Mouse (Mus musculus) gastrocnemius, postnatal 14 days (tissue): ENCODE data around the gene Jag2. TPM values are rescaled to one million over a fixed set of nuclear protein-coding genes. Genes with fewer than 3 reads are reported as not detected.

Source experiments
- DNase-seq: peaks from one replicate; pipeline ENCODE4 v3.0.0; 2021; ENCODE audit warnings: mixed read lengths
- intact Hi-C: fragments of 180-260 bp; cut with DNase I; formaldehyde crosslinking; loops from one replicate; pipeline ENCODE4 v1.15.1; 2025; ENCODE audit warnings: low total_unique reads
- total RNA-seq, 2 experiments: library from RNA; stranded (reverse); gene quantifications; 2 replicates each; pipeline ENCODE4 v1.2.3; 2021

Gene Jag2
- total RNA-seq, 2 experiments from 2014 or later, result 24.2 to 25.5 TPM

DNA sequence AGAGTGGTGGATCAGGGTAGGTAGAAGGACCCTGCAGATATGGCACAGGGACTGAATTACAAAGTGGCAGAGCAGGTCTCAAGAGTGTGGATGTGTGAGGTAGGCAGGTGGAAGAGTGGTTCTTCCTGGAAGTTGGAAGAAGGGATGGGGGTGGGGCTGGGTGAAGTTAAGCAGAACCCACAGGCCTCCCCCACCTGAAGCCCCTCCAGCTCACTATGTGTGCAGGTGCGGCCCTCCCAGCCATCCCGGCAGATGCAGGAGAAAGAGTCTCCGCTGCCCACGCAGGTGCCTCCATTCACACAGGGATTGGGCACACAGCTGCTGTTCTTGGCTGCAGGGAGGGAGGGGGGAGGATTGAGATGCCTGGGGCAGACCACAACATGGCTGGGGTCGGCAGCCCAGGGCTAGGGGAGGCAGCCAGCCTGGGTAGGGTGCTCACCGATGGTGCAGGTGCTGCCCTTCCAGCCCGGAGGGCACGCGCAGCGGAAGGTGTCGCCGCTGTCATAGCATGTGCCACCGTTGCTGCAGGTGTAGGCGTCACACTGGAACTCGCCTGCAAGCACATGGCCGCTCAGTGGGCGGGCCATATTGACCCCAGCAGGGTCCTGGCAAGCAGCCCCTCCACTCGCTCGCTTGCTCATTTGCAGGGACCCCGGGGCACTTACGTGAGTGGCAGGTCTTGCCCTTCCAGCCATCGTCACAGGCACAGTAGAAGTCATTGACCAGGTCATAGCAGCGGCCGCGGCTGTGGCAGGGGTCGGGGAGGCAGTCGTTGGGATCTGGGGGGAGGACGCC, 16.4 kb downstream of the Jag2 start:
- intact Hi-C loops, result no loop called here
- no peak for DNase-seq

- DNase-seq, result no peak
Measured at GRCm38 (mm10) chr12:112911701-112912100, 17.9 kb downstream of the Jag2 start.

GRCm38 (mm10) chr12:112908991-112909390, 20.6 kb downstream of the Jag2 start:
- intact Hi-C loops, result no loop called here

More at GRCm38 (mm10) chr12:112911701-112912100, 17.9 kb downstream of the Jag2 start:
- intact Hi-C loops, result no loop called here

GRCm38 (mm10) chr12:112905001-112905400, 24.6 kb downstream of the Jag2 start:
- no peak for DNase-seq
- intact Hi-C loops, result no loop called here

More at GRCm38 (mm10) chr12:112908991-112909390, 20.6 kb downstream of the Jag2 start:
- no peak for DNase-seq

DNA sequence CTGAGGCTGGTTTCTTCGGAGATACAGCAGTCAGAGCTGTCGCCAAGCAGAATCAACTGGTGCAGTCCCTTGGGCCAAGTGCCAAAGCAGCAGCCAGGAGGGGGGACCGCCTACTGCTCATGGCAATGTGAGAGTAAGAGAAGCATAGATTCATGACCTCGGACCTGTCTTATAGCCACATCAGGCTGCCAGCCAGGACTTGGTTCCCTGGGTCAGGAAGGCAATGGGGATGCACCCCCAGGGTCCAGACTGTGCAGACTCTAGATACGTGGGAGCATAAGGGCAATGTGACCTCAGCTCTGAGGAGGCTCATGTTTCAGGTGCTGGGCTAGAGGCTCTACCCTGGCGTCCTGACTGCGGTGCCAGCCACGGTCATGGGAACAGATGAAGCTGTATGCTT, 25.6 kb downstream of the Jag2 start:
- peak; percentile 53 for DNase-seq

GRCm38 (mm10) chr12:112900641-112901040, 28.9 kb downstream of the Jag2 start:
- no peak for DNase-seq
- intact Hi-C loops, result no loop called here

More for the DNA sequence above, 25.6 kb downstream of the Jag2 start:
- intact Hi-C loops, result no loop called here

- intact Hi-C loops, result no loop called here
- no peak for DNase-seq
Measured at GRCm38 (mm10) chr12:112898960-112899359, 30.6 kb downstream of the Jag2 start.

DNA sequence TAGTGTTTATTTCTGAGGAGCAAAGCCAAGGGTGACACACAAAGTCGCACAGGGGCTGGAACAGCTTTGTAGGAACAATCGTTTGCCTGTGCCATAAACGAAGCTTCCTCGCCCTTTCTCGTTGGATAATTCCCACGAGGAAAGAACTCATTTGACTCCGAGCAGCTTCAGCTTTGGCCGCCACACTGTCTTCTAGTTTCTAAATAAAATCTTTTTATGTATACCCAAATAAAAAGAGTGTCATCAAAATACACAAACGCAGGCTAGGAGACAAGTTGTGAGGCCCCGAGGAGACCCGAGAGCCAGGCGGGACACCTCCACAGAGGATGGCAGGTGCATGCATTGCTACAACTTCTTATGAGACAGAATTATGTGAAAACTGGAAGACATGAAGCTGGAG, 31.2 kb downstream of the Jag2 start:
- no peak for DNase-seq
- intact Hi-C loops, result no loop called here

DNA sequence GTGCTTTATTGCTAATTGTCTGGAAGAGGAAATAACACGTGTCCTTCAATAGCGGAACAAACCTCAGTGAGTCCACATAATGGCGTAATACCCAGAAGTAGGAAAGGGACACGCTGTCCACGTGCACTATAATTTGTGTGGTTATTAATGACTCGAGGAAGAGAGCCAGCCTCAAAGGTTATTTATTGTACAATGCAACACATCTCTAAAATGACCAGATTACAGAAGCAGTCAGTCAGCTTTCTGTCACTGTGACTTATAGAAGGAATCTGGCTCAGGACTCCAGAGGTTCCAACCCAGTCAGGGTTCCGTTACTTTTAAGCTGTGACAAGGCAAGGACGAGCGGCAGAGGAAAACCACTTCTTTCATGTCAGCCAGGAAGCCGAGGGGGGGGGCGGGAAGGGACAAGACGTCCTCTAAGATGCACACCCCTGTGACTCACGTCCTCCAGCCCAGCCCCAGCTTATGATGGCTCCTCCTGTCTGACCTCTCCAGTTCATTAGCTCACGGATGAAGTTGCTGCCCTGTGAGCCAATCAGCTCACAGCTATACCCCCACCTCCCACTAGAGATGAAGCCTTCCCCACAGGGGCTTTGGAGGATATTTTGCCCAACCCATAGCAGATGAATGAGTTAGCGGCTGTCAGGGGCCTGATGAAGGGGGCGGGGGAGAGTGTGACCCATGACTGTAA, 31.9 kb downstream of the Jag2 start:
- intact Hi-C loops, result no loop called here
- peak; percentile 69 for DNase-seq

DNA sequence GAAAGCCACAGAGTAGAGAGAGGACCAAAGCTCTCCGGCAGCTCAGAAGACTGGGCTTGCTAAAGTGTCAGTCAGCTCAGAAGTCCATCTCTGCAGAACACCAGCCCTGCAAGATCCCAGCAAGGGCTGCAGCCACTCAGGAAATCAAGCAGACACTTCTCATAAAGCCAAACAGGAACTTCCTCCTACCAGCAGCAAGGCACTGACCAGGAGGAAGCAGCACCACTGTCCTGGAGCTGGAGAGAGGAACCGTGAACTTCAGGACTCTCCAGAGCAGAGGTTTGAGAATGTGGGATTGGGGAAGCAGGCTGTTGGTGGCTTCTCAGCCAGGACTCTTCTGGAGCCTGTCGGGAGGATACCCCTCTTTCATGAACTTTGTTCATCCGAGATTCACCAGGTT, 34.6 kb downstream of the Jag2 start:
- intact Hi-C loops, result no loop called here
- DNase-seq, result no peak

DNA sequence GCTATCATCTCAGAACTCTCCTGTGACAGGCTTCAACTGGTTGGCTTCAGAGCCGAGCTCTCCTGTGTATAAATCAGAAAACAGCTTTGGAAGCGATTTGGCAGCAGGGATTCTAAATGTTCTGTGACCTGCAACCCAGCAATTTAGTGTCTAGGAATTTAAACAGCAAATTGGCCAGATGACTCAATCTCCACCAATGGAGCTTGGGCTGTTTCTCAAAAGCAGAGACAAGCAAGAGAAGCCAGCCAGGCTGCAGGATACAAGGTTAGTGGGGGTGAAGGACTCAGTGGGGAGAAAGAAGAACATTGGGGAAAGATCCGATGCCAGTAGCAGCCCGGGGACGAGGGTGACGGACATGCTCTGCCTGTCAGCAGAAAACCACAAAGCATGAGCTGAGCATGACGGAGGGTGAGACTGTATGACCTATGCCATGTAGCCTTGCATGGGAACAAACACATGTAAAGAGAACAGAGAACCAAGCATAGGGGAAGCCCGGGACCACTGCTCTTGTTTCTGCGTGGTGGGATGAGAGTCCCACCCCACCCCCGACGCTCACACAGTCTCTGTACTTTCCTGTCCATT, 35.2 kb downstream of the Jag2 start:
- DNase-seq, result no peak
- intact Hi-C loops, result no loop called here

- no peak for DNase-seq
- intact Hi-C loops, result no loop called here
Measured at GRCm38 (mm10) chr12:112885465-112885864, 44.1 kb downstream of the Jag2 start.

DNA sequence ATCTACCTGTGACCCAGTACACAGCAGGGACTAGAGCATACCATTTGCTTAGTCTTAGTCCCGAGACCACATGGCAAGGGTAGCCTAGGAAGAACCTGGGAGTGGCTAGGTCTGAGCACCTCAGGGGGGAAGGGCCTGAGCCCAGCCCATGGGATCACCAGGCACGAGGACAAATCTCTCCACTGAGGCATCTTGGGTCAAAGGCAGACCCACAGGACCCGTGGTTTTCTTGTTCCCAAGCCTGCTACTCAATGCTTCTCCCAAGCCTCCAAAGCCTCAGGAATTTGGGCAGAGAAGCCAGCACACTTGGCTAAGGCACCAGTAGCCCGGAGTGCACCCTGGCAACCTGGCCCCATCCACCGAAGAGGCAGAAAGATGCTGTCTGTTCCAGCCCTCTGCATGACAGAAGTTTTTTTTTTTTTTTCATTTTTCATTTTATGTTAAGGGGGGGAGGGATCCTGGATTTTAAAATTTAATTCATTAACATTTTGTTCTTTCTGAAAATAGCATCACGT, 48.2 kb downstream of the Jag2 start:
- DNase-seq, result no peak
- intact Hi-C loops, result no loop called here

DNA sequence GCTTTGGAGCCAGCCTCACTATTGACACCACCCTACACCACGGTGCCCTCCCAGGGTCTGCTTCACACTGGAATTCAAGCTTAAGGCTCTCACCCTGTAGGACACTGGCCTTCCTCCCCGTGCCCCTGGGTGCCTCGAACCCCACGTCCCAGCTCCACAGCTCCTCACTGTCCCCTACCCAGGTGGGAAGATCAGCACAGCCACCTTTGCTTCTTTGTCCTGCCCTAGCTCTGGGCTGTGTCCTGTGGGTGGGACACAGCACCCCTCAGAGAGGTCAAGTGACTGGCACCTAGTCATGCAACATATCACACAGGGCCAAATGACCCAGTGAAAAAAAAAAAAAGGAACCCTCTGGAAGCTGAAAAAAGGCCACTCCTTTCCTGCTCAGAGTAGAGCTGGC, 48.9 kb downstream of the Jag2 start:
- DNase-seq, result no peak

GRCm38 (mm10) chr12:112879731-112880130, 49.8 kb downstream of the Jag2 start:
- intact Hi-C loops, result loop anchor here (5.0 kb wide), 1 partner anchor 68 kb away; no protein-coding TSS in a partner anchor
- DNase-seq, result no peak

More for the DNA sequence above, 48.9 kb downstream of the Jag2 start:
- intact Hi-C loops, result no loop called here

DNA sequence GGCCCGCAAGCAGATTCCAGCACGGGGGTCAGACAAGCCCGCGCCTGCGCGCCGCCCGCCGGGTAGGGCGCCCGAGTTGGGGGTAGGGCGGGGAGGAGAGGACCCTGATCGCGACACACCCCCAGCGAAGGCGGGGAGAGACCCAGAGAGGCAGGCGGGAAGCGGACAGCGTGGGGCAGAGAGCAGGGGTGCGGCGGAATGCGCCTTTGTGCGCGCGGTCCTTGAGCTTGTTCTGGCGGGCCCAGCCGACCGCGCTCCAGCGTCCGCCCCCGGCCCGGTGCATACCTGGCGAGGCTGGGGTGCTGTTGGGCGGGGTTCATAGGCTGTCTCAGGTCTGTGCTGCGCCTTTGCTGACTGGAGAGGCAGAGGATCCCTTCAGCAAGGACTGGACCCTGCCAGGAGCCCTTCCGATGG, 52.0 kb downstream of the Jag2 start:
- intact Hi-C loops, result loop anchor here (5.0 kb wide), 1 partner anchor 70 kb away; no protein-coding TSS in a partner anchor

DNA sequence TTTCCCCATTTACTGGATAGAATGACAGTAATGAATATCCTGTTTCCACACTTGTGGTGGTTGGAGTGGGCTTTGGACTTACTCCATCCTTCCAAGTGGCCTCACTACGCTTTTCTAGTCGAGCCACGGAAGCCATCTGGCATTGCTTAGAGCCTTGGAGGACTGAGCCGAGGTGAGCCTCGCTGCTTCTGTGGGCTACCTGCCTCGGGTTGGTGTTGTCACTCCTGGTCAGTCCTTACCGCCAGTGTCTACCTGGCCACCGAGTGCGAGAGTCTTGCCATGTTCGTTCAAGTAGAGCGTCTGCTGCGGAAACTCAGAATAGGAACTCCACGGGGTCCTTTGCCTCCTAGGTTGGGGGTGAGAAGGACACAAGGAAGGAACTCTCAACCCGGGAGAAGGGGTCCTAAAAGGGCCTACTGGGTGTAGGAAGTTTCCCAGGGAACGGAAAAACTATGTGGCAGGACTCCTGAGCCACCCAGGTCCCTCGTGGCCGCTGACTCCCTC, 52.5 kb downstream of the Jag2 start:
- intact Hi-C loops, result loop anchor here (5.0 kb wide), 1 partner anchor 70 kb away; no protein-coding TSS in a partner anchor
- DNase-seq, result no peak

More for the DNA sequence above, 52.0 kb downstream of the Jag2 start:
- peak; percentile 22 for DNase-seq

- peak; percentile 67 for DNase-seq
- intact Hi-C loops, result loop anchor here (5.0 kb wide), 1 partner anchor 71 kb away; no protein-coding TSS in a partner anchor
Measured at GRCm38 (mm10) chr12:112876332-112877072, 53.1 kb downstream of the Jag2 start.
